Mouse (Mus musculus) lung, embryonic 14.5 days (tissue): Measurements from ENCODE around the gene Foxg1. TPM values are rescaled to one million over a fixed set of nuclear protein-coding genes. Genes with fewer than 3 reads are reported as not detected.

Experiments used
- ATAC-seq: fragments of 200-750 bp; cut with Nextera tagmentation; 2 replicates; pipeline ENCODE4 v1.8.0; 2017; ENCODE audit warnings: mild to moderate bottlenecking, moderate TSS enrichment, moderate library complexity; ENCODE audit not compliant: insufficient read depth
- DNase-seq: peaks from one replicate; pipeline ENCODE4 v3.0.0-alpha.2; 2015
- H3K27ac ChIP-seq: fragments of 300-500 bp; sonication (generic); 2 replicates; pipeline ENCODE4 v1.5.1; 2014; ENCODE audit warnings: low read depth, mild to moderate bottlenecking, moderate library complexity
- H3K27me3 ChIP-seq: fragments of 300-500 bp; sonication (generic); 2 replicates; pipeline ENCODE4 v1.6.1; 2014; ENCODE audit warnings: low read length, control low read depth; ENCODE audit not compliant: insufficient read depth
- H3K36me3 ChIP-seq: fragments of 300-500 bp; sonication (generic); 2 replicates; pipeline ENCODE4 v1.6.1; 2014; ENCODE audit warnings: control low read depth; ENCODE audit not compliant: insufficient read depth
- H3K4me1 ChIP-seq: fragments of 300-500 bp; sonication (generic); 2 replicates; pipeline ENCODE4 v1.6.1; 2014; ENCODE audit warnings: antibody characterized with exemption, control low read depth; ENCODE audit not compliant: insufficient read depth
- H3K4me2 ChIP-seq: fragments of 300-500 bp; sonication (generic); 2 replicates; pipeline ENCODE4 v1.6.1; 2014; ENCODE audit warnings: mild to moderate bottlenecking
- H3K4me3 ChIP-seq: fragments of 300-500 bp; sonication (generic); 2 replicates; pipeline ENCODE4 v1.5.1; 2014; ENCODE audit warnings: low read depth, low read length
- H3K9ac ChIP-seq: fragments of 300-500 bp; sonication (generic); 2 replicates; pipeline ENCODE4 v1.6.1; 2014
- H3K9me3 ChIP-seq: fragments of 300-500 bp; sonication (generic); 2 replicates; pipeline ENCODE4 v1.6.1; 2016; ENCODE audit warnings: low read depth, low read length, control low read depth
- CTCF ChIP-seq: IDR thresholded peaks from 2 replicates; pipeline ENCODE4 v1.5.1; 2016; ENCODE audit warnings: antibody characterized with exemption, low read depth
- WGBS: fragments of 180-500 bp; shearing (Covaris S2); extraction: QIAGEN DNeasy Blood & Tissue Kit; methylation state at CpG from one replicate; pipeline ENCODE4 v1.1.7; 2014; 5-methylcytosine and 5-hydroxymethylcytosine counted together
- polyA plus RNA-seq: library from polyadenylated mRNA; unstranded; fragments of >200 nt; fragmentation: Nextera tagmentation; extraction: Ambion mirVana; gene quantifications from 2 replicates; pipeline ENCODE4 v1.2.1, GENCODE M21; 2014

Foxg1 gene
- polyA plus RNA-seq, 1 experiment from 2014 or later, result 0.09 TPM

- Histone ChIP-seq H3K4me3 (no peak overlapping the region), H3K9ac (no peak overlapping the region), H3K9me3 (no peaks in the 10 kb centered on the region), H3K4me2 (no peak overlapping the region), H3K4me1 (no peaks in the 10 kb centered on the region), H3K36me3 (no peaks in the 10 kb centered on the region), H3K27ac (no peak overlapping the region), H3K27me3 (peaks cover 4% of the 10 kb centered on the region)
- no peak for TF ChIP-seq CTCF
- DNase-seq, result no peak
- 69% methylated on average over 2 of the region's 2 CpGs for WGBS
- no peak for ATAC-seq
Measured at GRCm38 (mm10) chr12:49409833-49410232, 27.4 kb downstream of the Foxg1 start.

GRCm38 (mm10) chr12:49417963-49418362 is 35.5 kb downstream of the Foxg1 start:
- Histone ChIP-seq H3K27ac (no peak overlapping the region), H3K27me3 (no peaks in the 10 kb centered on the region), H3K9me3 (no peaks in the 10 kb centered on the region), H3K36me3 (no peaks in the 10 kb centered on the region), H3K9ac (no peak overlapping the region), H3K4me3 (no peak overlapping the region), H3K4me1 (no peaks in the 10 kb centered on the region), H3K4me2 (no peak overlapping the region)
- DNase-seq (no peak), ATAC-seq (no peak)
- WGBS, result 67% methylated on average over 3 of the region's 3 CpGs
- TF ChIP-seq CTCF, result no peak

Other genes with a start within 250 kb of the Foxg1 start
- gene Gm43517, start 2.5 kb downstream of the Foxg1 start, polyA plus RNA-seq, result not detected in 2 replicates